Mouse (Mus musculus): Measurements from ENCODE around the gene Mettl22.

Gene Mettl22

GRCm38 (mm10) chr16:8470603-8471481 is at the start of gene Mettl22:
Mettl22 (plus strand) TSS chr16:8470788.
- DNase-seq = peak; percentile 88

DNA sequence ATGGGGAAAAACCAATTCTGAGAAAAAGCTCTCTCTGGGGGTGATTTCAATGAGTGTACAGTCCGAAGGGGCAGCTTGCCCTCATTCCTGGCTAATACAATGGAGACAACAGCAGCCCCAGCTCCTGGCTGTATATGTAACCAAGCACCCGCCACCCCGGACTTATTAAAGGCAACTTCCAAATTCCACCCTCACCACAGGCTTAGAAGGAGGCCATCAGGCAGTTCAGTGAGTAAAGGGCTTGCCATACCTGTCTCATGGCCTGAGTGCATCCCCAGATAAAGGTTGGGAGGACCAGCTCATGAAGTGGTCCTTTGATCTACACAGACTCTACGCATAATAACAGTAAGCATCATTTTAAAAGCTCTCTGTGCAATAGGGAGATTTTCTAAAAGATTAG is 49.7 kb upstream of the Mettl22 start:
- DNase-seq = no peak

GRCm38 (mm10) chr16:8423626-8424114 is 46.9 kb upstream of the Mettl22 start:
- no peak for DNase-seq

- no peak for DNase-seq
Measured at GRCm38 (mm10) chr16:8424161-8424970, 46.2 kb upstream of the Mettl22 start.

DNA sequence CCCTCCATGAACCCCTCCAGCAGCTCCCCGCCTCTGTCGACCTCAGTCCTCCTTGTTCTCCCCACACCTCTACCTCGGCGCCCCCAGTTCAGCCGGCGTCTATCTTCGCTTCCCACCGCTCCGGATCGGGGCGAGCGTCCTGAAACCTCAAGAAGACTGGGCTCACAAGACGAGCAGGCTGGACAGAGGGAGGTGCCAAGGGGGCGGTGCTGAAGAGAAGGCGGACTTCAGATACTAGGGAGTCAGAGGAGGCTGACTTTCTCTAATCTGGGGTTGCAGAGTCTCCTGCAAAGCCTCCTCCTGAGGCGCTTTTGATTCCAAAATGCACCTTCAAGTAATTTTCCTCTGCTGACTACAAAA is 45.6 kb upstream of the Mettl22 start, which contains the start of gene Tmem114:
Gene Tmem114 (minus strand): TSS at position 166 of the 360 bp plus-strand sequence.
- DNase-seq = no peak

DNA sequence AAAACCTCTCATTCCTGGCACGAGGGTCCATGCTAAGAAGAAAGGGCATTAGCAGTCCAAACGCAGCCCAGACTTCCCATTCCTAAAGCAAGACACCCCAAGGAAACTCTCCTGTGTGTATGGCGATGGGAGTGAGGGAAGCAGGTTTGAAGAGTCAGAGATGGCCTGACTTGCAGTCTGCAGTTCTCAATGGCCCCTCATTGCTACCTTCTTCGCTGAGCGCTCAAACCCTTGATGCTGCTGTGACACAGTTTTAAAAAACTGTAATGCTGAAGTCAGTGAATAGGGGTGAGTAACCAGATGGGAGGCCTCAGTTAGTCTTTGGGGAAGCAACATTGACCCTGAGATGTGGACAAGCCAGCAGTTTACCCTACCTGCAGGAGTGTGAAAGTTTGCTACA is 44.9 kb upstream of the Mettl22 start:
- DNase-seq = no peak

- DNase-seq = no peak
Measured at GRCm38 (mm10) chr16:8429531-8429930, 41.1 kb upstream of the Mettl22 start.

GRCm38 (mm10) chr16:8432616-8433015 is 38.0 kb upstream of the Mettl22 start:
- no peak for DNase-seq

DNA sequence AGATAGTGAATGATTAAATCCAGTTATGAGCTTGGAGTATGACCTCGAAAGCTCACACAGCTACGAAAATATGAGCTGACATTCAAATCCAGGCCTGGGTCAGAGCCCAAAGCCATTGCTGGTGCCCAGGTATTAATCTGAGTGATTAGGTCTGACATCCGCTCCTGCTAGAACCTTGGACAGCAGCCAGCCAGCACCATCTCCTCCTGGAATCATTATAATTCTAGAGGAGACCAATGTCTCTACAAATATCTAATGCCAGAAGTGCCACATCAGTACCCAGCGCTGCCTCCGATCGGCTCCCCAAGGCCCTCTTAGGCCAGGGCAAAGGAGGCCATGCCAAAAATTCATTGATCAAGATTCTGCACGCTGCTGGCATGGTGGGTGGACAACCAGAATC is 25.7 kb upstream of the Mettl22 start:
- DNase-seq = no peak

GRCm38 (mm10) chr16:8446256-8446655 is 24.3 kb upstream of the Mettl22 start:
- DNase-seq = no peak

- DNase-seq = no peak
Measured at GRCm38 (mm10) chr16:8453301-8453700, 17.3 kb upstream of the Mettl22 start.

- no peak for DNase-seq
Measured at GRCm38 (mm10) chr16:8455221-8455620, 15.4 kb upstream of the Mettl22 start.

- DNase-seq = no peak
Measured at GRCm38 (mm10) chr16:8458391-8458790, 12.2 kb upstream of the Mettl22 start.

GRCm38 (mm10) chr16:8459098-8459497 is 11.5 kb upstream of the Mettl22 start:
- peak; percentile 58 for DNase-seq

- no peak for DNase-seq
Measured at GRCm38 (mm10) chr16:8470132-8470531, 456 bp upstream of the Mettl22 start.

- no peak for DNase-seq
Measured at GRCm38 (mm10) chr16:8487396-8488005, 16.9 kb downstream of the Mettl22 start.

- DNase-seq = no peak
Measured at GRCm38 (mm10) chr16:8489340-8489739, 18.8 kb downstream of the Mettl22 start.

- no peak for DNase-seq
Measured at GRCm38 (mm10) chr16:8491743-8492490, 21.3 kb downstream of the Mettl22 start.

DNA sequence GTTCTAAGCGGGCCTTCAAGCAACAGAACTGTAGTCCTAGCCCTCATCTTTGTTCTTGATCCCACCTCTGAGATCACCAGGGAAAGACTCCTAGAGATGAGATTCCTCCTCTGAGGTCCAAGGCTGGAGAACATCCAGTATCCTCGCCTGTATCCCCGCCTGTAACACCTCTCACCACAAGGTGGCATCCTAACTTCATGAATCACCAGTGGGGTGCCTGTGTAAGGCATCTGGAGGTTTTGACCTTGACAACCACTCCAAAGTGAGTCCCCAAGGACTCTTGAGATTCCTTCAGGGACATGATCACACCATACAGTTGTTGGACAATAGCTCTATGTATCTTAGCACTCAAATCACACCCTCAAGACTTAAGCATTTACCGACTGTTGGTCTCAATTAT is 23.7 kb downstream of the Mettl22 start:
- peak; percentile 55 for DNase-seq

DNA sequence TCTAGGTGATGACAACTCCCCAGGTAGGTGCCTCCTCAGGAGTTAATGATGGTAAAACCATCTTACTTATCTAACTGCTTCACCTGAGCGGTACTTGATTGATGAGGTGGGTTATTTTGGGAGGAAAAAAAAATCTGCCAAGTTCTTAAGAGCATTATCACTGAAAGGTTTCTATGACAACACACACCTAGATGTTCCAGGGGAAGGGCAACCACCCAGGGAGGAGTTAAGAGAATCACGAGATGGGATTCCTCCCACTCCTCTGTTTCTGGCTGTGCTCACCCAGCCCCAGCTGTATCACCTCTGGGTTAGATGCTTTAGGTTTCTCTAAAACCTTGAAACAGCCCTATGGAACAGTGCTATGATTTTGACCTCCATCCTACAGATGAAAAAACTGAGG is 26.4 kb downstream of the Mettl22 start:
- no peak for DNase-seq

- DNase-seq = no peak
Measured at GRCm38 (mm10) chr16:8504271-8504670, 33.7 kb downstream of the Mettl22 start.

DNA sequence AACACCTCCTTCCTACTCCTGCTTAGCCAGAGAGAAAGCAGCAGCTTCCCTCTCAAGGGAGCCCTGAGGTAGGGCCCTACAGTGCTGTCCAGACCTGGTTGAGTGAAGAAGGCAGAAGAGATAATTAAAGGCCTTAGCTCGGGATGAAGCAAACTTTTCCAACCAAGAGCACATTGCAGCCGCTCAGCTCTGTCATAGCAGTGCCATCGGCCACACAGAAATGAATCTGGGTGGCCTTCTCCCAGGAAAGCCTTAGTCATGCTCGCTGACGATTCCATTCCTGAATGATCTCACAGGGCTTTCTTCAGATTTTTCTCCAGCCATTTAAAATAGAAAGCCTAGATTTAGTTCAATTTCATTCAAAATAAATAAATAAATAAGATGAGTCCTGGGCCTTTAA is 39.3 kb downstream of the Mettl22 start:
- no peak for DNase-seq

GRCm38 (mm10) chr16:8512830-8513229 is 42.2 kb downstream of the Mettl22 start:
- DNase-seq = no peak
